Mouse (Mus musculus): ENCODE results near the gene Olfr116.

Olfr116 gene

GRCm38 (mm10) chr17:37627009-37627408 lies at the start of gene Olfr116, which contains the start of gene Olfr115:
Olfr116 (minus strand) TSS chr17:37627199.
Olfr115 (minus strand) TSS chr17:37627109.
- DNase-seq (ENCODE audit: low spot score in 2 of 2): no peak

- DNase-seq (ENCODE audit: low spot score in 2 of 2): no peak
Measured at GRCm38 (mm10) chr17:37666688-37667087, 39.7 kb upstream of the Olfr116 start, which contains the start of gene Olfr118. Olfr118 (plus strand) TSS chr17:37666988.

GRCm38 (mm10) chr17:37663682-37664081 lies 36.7 kb upstream of the Olfr116 start, which contains the start of gene Olfr117:
Olfr117 (minus strand) TSS chr17:37663782.
- no peak for DNase-seq (ENCODE audit: low spot score in 2 of 2)

DNA sequence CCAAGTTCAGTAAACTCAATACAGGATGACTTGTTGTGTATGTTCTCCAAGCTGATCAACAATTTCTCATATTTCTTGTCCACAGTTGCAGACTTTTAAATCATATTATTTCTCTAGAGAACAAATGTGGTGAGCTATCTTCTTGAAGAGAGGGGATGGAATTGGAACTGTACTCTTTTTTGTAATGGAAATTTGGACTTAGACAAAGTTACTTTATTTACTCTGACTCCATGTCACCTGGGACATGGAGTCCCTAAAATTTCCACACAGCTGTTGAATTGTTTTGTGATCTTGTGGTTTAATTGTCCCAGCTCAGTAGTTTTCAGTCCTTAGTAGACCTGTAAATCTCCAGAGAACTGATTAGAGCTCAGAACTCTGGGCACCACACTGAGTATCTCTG lies 34.4 kb downstream of the Olfr116 start, which contains the start of gene Olfr114:
TSS of gene Olfr114 (minus strand) at position 101 of the 400 bp plus-strand sequence.
- DNase-seq (ENCODE audit: low spot score in 2 of 2): no peak

- DNase-seq (ENCODE audit: low spot score in 2 of 2): no peak
Measured at GRCm38 (mm10) chr17:37577563-37577962, 49.4 kb downstream of the Olfr116 start, which contains the start of gene Olfr113. Olfr113 (minus strand) TSS chr17:37577663.
